Mouse (Mus musculus): ENCODE data around the gene Rarg. TPM values are rescaled to one million over a fixed set of nuclear protein-coding genes. Genes with fewer than 3 reads are reported as not detected.
"Not testable (repeated sequence)": the region's sequence is repeated elsewhere in the genome, so short reads cannot be mapped to it uniquely, and the experiment has no call there.

Gene Rarg
- total RNA-seq, 1 experiment from 2014 or later, result 26.6 TPM

GRCm38 (mm10) chr15:102243229-102244190 lies 13.8 kb downstream of the Rarg start:
- ATAC-seq (replicated peaks; ENCODE audit: insufficient number of reproducible peaks, low FRiP score, low TSS enrichment, poor library complexity, severe bottlenecking), result peak; percentile 76

GRCm38 (mm10) chr15:102242404-102243228 lies 14.7 kb downstream of the Rarg start:
- ATAC-seq (replicated peaks; ENCODE audit: insufficient number of reproducible peaks, low FRiP score, low TSS enrichment, poor library complexity, severe bottlenecking), result no peak

GRCm38 (mm10) chr15:102240607-102241006 lies 16.7 kb downstream of the Rarg start:
- no peak for ATAC-seq (replicated peaks; ENCODE audit: insufficient number of reproducible peaks, low FRiP score, low TSS enrichment, poor library complexity, severe bottlenecking)

DNA sequence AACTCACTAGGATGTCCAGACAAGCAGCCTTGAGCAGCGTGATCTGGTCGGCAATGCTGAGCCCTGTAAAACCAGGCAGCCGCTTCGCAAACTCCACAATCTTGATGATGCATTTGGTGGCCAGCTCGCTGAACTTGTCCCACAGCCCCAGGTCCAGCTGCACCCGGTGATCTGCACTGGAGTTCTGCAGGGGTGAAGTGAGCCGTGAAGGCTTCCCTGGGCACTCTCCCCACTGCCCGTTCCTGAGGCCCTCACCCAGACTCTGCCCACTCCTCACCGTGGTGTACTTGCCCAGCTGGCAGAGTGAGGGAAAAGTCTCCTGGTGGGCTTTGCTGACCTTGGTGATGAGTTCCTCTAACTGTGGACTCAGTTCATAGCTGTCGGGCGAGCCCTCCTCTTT lies 17.5 kb downstream of the Rarg start:
- no peak for ATAC-seq (replicated peaks; ENCODE audit: insufficient number of reproducible peaks, low FRiP score, low TSS enrichment, poor library complexity, severe bottlenecking)

DNA sequence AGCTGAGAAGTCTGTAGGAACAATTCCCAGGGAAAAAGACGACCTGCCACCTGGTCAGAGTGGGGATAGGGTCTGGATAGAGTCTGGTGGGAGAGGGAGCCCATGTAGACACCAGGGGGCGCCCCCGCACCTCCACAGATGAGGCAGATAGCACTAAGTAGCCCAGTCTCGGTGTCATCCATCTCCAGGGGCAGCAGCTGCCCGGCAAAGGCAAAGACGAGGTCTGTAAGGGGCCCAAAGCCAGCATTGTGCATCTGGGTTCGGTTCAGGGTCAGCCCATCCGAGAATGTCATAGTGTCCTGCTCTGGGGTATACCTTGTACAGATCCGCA lies 18.1 kb downstream of the Rarg start:
- ATAC-seq (replicated peaks; ENCODE audit: insufficient number of reproducible peaks, low FRiP score, low TSS enrichment, poor library complexity, severe bottlenecking), result 0 out of 2 replicates have a peak, but pooled peaks have one; percentile 56

GRCm38 (mm10) chr15:102238543-102239259 lies 18.6 kb downstream of the Rarg start:
- no peak for ATAC-seq (replicated peaks; ENCODE audit: insufficient number of reproducible peaks, low FRiP score, low TSS enrichment, poor library complexity, severe bottlenecking)

DNA sequence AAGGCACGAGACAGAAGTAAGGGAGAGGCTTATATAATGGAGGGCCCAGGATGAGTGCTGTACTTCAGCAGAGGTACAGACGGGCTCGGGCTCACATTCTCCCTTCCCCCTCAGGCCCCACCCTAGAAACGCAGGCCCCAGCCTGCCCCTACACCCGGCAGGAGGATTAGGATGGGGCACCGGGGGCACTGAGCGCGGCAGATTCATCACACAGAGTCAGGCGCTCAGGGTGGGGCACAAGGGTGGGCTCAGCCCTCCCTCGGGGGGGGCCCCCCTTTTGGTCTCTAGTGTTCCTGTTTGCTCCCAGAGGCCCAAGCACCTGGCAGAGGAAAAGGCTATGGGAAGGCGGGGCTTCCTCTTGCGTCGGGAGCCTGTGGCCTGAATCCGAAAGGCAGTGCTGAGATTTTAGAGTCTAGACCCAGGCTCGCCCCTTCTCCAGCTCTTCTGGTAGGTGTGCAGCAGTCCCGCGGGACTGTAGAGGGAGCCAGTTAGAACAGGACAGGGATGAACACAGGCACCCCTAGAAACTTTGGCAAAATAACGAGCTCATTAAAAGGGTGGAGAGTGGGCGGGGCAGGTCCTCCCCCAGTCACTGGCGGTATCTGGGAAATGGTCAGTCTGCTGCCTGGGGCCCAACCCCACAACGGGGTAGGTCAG lies 21.8 kb downstream of the Rarg start:
- ATAC-seq (replicated peaks; ENCODE audit: insufficient number of reproducible peaks, low FRiP score, low TSS enrichment, poor library complexity, severe bottlenecking), result no peak

- ATAC-seq (replicated peaks; ENCODE audit: insufficient number of reproducible peaks, low FRiP score, low TSS enrichment, poor library complexity, severe bottlenecking), result no peak
Measured at GRCm38 (mm10) chr15:102233896-102234295, 23.4 kb downstream of the Rarg start.

DNA sequence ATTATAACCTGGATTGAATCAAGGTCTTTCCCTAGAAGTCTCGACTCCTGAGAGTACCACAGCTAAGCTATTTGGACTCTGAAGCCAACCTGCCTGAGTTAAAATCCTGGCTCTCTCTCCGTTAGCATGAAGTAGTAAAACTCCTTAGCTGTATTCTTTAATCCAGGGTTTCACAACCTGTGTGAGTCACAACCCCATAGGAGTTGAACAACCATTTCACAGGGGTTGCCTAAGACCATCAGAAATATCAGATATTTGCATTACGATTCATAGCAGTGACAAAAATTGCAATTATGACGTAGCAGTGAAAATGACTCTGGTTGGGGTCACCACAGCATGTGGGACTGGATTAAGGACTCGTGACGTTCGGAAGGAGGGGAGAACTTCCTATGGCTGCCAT lies 24.6 kb downstream of the Rarg start:
- ATAC-seq (replicated peaks; ENCODE audit: insufficient number of reproducible peaks, low FRiP score, low TSS enrichment, poor library complexity, severe bottlenecking), result no peak

- ATAC-seq (replicated peaks; ENCODE audit: insufficient number of reproducible peaks, low FRiP score, low TSS enrichment, poor library complexity, severe bottlenecking), result peak; percentile 44
Measured at GRCm38 (mm10) chr15:102231748-102232147, 25.6 kb downstream of the Rarg start, which contains the start of gene Itgb7. Itgb7 (minus strand) TSS chr15:102231944.

- ATAC-seq (replicated peaks; ENCODE audit: insufficient number of reproducible peaks, low FRiP score, low TSS enrichment, poor library complexity, severe bottlenecking), result peak; percentile 71
Measured at GRCm38 (mm10) chr15:102230408-102231321, 26.7 kb downstream of the Rarg start.

- not testable (repeated sequence) for ATAC-seq (replicated peaks; ENCODE audit: insufficient number of reproducible peaks, low FRiP score, low TSS enrichment, poor library complexity, severe bottlenecking)
Measured at GRCm38 (mm10) chr15:102225619-102226018, 31.7 kb downstream of the Rarg start.

GRCm38 (mm10) chr15:102224992-102225617 lies 32.2 kb downstream of the Rarg start:
- ATAC-seq (replicated peaks; ENCODE audit: insufficient number of reproducible peaks, low FRiP score, low TSS enrichment, poor library complexity, severe bottlenecking), result peak; percentile 62

DNA sequence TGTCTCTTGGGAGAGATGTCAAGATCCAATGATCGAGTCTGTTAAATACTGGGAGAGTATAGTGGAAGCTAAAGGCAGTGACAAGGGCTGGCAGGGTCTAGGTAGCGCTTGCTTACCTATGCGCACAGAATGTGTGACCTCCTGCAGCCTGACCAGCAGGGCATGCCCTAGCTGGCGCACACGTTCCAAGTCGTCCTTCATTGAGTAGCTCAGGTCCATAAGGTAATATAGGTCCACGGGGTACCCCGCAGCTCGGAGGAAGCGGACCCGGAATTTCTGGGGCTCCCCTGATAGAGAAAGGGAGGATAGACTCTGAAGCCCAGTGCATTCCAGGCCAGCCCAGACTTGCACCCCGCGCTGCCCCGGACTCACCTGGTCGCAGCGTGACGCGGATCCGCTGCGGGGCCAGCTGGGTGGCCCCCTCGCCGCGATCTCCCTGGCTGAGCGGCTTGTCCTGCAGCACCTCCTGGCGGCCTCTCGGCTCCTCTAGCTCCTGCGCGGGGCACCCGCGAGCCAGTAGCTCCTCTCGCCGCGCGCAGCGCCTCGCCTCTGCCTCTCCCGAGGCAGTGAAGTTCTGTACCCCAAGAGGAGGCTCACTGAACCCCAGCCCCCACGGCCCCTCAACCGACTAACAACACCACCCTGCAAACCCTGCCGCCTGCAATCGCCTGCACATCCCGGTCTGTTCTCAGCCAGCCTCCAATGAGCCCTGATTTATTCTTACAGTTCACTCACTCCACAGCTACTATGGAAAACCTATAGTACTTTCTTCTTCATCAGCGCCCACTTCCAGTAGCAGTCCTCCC lies 32.9 kb downstream of the Rarg start:
- peak; percentile 28; the same call in 1 of the 2 replicates for ATAC-seq (replicated peaks; ENCODE audit: insufficient number of reproducible peaks, low FRiP score, low TSS enrichment, poor library complexity, severe bottlenecking)

DNA sequence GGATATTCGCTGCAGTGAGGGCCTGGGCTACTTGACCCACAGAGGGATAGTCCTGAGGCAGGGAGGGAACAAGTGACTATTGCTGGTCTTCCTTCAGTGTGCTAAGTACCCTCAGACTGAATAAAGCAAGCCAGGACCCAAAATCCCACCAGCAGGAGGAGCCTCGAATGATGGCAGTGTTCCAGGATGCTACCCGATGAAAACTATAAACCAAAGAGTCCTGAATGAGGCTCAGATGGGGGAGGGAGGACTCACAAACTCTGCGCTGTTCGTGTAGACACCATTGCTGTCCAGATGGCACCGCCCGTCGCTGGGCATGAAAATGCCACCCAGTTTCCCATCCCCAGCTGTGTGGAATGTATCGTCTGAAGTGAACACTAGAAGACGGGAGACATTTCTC lies 34.9 kb downstream of the Rarg start:
- no peak for ATAC-seq (replicated peaks; ENCODE audit: insufficient number of reproducible peaks, low FRiP score, low TSS enrichment, poor library complexity, severe bottlenecking)

DNA sequence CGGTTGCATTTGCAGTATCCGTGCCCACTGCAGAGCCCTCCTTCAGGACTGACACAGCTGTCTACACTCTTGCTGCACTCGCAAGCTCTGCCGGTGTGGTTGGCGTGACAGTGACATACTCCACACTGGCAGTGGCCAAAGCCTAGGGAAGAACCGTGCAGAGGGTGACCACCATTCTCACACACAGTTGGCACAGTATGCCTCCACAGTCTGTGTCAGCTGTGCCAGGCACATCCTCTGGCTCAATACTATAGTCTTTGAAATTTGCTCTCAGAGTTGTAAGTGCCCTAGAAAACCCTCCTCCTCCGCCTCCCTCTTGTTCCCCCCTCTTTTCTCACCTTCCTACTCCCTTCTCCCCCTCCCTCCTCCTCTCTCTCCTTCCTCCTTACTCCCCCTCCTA lies 40.0 kb downstream of the Rarg start:
- ATAC-seq (replicated peaks; ENCODE audit: insufficient number of reproducible peaks, low FRiP score, low TSS enrichment, poor library complexity, severe bottlenecking), result no peak

Data from monocyte, adult 5-6 weeks (primary cell).